Mouse (Mus musculus): ENCODE results near the gene Arf1. TPM values are rescaled to one million over a fixed set of nuclear protein-coding genes. Genes with fewer than 3 reads are reported as not detected.
"Not testable (repeated sequence)": the region's sequence is repeated elsewhere in the genome, so short reads cannot be mapped to it uniquely, and the experiment has no call there.

The Arf1 gene
- total RNA-seq, 2 experiments from 2014 or later, result 195 to 207 TPM

DNA sequence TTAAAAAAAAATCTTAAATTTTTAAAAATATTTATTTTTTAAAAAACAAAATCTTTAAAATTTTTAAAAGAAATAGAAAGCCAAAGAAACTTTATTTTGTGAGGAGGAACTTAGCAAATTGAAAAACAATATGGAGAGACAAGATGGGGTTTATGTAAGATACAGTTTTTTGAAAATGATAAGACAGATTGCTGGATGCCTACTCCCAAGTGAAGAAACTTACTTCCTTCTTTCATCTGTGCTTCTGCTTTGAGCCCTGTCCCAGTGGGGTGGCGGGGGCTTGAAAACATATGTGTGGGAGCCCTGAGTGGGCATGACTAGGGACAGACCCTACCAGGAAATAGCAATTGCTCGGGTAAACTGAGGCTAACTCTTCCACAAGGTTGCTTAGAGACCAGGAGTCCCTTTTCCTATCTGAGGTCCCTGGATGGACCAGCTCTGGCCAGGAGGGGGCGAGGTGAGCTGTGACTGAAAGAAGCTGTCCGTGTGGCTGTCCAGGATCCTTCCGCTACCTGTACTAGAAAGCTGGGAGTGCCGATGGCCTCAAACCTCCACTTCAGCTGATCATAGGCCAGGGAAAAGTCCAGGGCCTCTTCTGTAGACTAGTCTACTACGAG is 2.2 kb upstream of the Arf1 start:
- intact Hi-C loops (cut with DNase I; ENCODE audit: low total_unique reads), result loop anchor here (2.0 to 10.0 kb wide), 2 partner anchors 69 to 255 kb away; no protein-coding TSS in a partner anchor
- DNase-seq, result peak; percentile 56

DNA sequence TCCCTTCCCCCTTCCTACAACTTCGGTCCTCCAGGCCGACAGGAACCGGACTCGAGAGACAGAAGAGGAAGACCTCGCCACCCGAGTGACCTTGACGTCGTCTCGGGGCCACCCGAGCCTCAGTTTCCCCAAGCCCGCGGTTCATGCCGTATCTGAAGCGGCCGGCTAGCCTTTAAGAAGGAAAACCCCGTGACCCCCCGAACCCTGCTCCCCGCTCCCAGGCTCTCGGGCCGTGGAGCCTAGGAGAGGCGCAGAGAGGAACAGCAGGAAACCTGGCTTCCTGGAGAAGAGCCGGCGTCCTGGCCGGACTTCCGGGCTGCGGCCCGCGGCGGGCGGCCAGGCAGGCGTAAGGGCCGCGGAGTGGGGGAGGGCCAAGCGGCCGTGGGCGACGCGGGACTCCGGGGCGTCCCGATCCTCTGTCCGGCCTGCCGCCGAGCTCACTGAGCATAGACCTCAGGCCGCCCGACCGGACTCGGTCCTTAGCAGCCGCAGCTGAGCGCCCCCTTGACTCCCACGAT is 407 bp downstream of the Arf1 start:
- intact Hi-C loops (cut with DNase I; ENCODE audit: low total_unique reads), result no loop called here
- no peak for DNase-seq

GRCm38 (mm10) chr11:59226787-59227603 is 1.1 kb downstream of the Arf1 start:
- intact Hi-C loops (cut with DNase I; ENCODE audit: low total_unique reads), result no loop called here
- DNase-seq, result no peak

GRCm38 (mm10) chr11:59226251-59226650 is 1.8 kb downstream of the Arf1 start:
- DNase-seq, result no peak
- intact Hi-C loops (cut with DNase I; ENCODE audit: low total_unique reads), result no loop called here

GRCm38 (mm10) chr11:59225167-59225566 is 2.9 kb downstream of the Arf1 start:
- no peak for DNase-seq
- intact Hi-C loops (cut with DNase I; ENCODE audit: low total_unique reads), result no loop called here

DNA sequence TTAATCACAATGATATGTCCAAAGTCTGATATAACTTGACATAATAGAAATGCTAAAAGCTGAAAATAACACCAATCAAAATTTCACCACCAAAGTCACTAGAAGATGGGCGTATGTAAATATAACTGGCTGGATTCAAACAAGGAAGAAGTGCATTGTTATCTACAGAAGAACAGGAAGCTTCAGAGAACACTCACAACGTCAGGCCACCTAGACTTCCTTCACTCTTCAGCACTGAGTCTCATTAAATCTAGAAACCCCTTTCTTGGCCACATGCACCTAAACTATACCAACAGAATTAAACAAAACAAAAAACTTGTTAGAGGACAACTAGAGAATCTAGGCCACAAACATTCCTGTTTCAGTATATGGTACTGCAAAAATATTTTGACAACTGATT is 3.6 kb downstream of the Arf1 start:
- intact Hi-C loops (cut with DNase I; ENCODE audit: low total_unique reads), result no loop called here
- no peak for DNase-seq

GRCm38 (mm10) chr11:59224025-59224424 is 4.0 kb downstream of the Arf1 start:
- intact Hi-C loops (cut with DNase I; ENCODE audit: low total_unique reads), result no loop called here
- DNase-seq, result no peak

DNA sequence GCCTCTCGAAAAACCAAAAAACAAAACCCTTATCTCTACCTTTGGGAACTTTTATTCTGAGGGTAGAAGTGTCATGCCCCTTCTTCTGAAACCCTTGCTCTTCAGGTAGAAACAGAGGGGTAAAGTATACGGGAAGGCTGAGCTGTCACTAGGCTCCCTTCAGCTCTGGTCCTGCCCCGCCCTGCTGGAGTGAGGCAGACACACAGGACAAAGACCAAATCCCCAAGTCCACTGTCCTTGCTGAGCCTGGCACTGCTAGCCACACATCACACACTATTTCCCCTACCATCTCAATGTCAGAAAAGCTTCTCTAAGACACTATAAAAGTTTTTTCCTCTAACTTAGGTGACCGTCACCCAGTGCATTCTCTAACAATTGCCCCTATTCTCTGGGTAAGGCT is 5.8 kb downstream of the Arf1 start:
- intact Hi-C loops (cut with DNase I; ENCODE audit: low total_unique reads), result no loop called here
- no peak for DNase-seq

DNA sequence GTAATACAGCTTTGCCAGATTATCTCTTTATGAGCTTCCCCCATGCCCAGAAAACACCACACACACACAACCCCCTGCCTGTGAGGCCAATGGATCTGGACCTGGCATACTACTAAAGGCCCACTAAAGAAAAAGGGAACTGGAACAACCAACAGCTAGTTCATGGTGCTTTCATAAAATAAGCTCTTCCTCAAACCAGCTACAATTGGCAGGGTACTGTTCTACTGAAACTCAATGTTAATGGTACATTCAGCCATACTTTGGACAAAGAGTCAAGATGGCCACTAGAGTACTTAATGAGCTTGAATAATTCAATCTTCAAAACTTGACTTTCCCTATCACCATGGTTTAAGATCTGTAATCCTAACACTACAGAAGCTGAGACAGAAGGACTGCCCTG is 6.5 kb downstream of the Arf1 start:
- intact Hi-C loops (cut with DNase I; ENCODE audit: low total_unique reads), result no loop called here

DNA sequence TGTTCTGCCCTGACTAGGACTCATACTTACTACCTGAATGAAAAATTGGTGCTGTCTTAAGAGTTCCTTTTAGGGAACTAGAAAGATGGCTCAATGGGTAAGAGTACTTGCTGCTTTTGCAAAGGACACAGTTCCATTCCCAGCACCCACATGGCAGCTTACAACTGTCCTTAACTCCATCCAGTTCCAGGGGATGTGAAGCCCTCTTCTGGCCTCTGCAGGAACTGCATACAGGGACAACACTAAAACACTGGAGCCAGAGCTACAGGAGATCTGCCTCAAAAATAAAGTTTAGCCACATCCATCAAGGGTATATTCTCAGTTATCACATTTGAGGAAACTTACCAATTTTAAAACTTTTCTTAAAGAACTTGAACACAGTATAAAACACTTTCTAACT is 9.0 kb downstream of the Arf1 start:
- intact Hi-C loops (cut with DNase I; ENCODE audit: low total_unique reads), result no loop called here
- no peak for DNase-seq

More for the DNA sequence above, 6.5 kb downstream of the Arf1 start:
- DNase-seq, result no peak

GRCm38 (mm10) chr11:59218389-59218998 is 9.6 kb downstream of the Arf1 start:
- intact Hi-C loops (cut with DNase I; ENCODE audit: low total_unique reads), result no loop called here
- no peak for DNase-seq

DNA sequence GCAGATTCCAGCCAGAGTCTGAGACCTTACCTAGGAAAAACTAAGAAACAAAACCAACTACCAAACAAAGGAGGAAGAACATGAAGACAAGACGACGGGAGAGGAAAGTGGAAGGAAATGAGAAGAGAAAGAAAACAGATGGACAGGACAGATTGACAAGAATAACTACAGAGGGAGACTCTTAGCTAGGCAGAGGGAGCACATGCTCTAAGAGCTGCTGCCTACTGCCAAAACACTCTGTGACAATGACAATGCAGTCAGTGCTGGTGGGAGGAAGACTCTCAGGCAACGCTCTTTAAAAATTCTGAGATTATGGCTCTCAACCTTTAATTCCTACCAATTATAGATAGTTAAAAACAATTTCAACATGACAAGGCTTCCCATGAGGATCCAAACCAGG is 11.1 kb downstream of the Arf1 start:
- DNase-seq, result no peak
- intact Hi-C loops (cut with DNase I; ENCODE audit: low total_unique reads), result no loop called here

GRCm38 (mm10) chr11:59212892-59213494 is 15.1 kb downstream of the Arf1 start:
- intact Hi-C loops (cut with DNase I; ENCODE audit: low total_unique reads), result no loop called here
- DNase-seq, result no peak

GRCm38 (mm10) chr11:59212320-59212719 is 15.8 kb downstream of the Arf1 start:
- DNase-seq; intact Hi-C loops (cut with DNase I; ENCODE audit: low total_unique reads): not testable (repeated sequence)

GRCm38 (mm10) chr11:59211561-59211960 is 16.5 kb downstream of the Arf1 start:
- intact Hi-C loops (cut with DNase I; ENCODE audit: low total_unique reads), result not testable (repeated sequence)

DNA sequence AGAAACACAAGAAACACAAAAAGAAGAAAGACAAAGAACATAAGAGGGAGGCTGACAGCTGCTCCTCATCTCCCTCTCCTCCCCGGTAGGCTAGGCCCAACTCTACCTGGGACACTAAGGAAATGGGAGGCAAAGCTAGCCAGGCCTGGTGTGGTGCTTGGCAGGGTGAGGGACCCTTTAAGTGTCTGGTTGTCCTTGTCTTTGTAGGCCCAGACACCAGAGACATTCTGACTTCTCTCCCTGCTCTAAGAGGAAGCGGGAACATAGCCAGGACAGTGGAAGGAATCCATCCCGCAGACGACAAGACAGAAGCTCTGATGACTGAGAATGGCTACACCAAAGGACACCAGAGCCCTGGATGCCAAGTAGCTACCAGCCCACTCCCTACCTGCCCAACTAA is 18.1 kb downstream of the Arf1 start:
- intact Hi-C loops (cut with DNase I; ENCODE audit: low total_unique reads), result no loop called here
- DNase-seq, result no peak

More at GRCm38 (mm10) chr11:59211561-59211960, 16.5 kb downstream of the Arf1 start:
- not testable (repeated sequence) for DNase-seq

DNA sequence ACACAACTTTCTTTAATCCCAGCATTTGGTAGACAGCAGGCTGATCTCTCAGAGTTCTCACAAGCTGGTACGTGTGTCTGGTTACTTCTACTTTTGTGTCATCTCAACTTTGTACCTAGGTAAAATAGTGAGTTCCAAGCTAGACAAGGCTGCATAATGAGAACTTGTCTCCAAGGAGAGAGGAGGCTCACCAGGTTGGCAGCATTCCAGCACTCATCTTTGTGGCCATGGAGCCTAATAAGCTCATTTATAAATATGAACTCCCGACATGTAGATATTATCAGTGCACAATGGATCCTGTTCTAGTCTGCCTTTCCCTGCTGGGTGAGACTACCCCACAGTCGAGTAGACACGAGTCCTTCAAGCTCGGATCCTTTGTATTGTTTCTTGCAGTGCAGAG is 18.5 kb downstream of the Arf1 start:
- no peak for DNase-seq
- intact Hi-C loops (cut with DNase I; ENCODE audit: low total_unique reads), result no loop called here

- DNase-seq, result peak; percentile 57
- intact Hi-C loops (cut with DNase I; ENCODE audit: low total_unique reads), result no loop called here
Measured at GRCm38 (mm10) chr11:59209003-59209441, 19.0 kb downstream of the Arf1 start.

DNA sequence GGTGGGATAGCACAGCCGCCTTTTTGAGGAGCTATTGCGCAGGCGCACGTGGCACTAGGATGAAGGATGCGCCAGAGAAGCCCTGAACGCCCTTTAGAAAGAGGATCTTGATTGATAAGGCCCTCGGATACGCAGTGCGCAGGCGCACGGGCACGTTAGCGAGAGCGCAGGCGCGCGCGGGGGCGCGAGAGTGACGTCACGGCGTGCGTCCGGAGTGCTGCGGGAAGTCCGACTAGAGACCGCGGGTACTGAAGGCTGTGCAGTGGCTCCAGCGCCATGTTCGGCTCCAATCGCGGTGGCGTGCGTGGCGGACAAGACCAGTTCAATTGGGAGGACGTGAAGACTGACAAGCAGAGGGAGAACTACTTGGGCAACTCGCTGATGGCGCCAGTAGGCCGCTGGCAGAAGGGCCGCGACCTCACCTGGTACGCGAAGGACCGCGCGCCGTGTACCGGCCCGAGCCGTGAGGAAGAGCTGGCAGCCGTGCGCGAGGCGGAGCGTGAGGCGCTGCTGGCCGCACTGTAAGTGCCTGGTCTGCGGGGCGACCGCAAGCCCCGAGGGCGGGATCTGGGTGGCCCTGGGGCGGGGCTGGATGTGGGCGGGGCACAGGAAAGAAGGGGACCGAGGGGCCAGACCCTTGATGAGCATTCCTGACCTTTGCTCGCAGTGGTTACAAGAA is 19.8 kb downstream of the Arf1 start, which contains the start of gene 2310033P09Rik:
2310033P09Rik (plus strand) TSS at position 169 of the 679 bp plus-strand sequence.
- intact Hi-C loops (cut with DNase I; ENCODE audit: low total_unique reads), result no loop called here

More for the DNA sequence above, 19.8 kb downstream of the Arf1 start, which contains the start of gene 2310033P09Rik:
- peak; percentile 91 for DNase-seq

All from gastrocnemius, postnatal 14 days (tissue).